Mouse (Mus musculus): ENCODE data around the gene Olfr1047.

GRCm38 (mm10) chr2:86185583-86185982, 45.6 kb downstream of the Olfr1047 start, which contains the start of gene Olfr52:
- TF ChIP-seq CTCF (IDR thresholded peaks at IDR 0.05; ENCODE audit: borderline replicate concordance, extremely low read depth, insufficient read depth, insufficient read length) (no peak), POLR2A (IDR thresholded peaks at IDR 0.05; ENCODE audit: borderline replicate concordance, extremely low read depth, insufficient read depth, insufficient read length, poor library complexity, severe bottlenecking) (no peak)
